Mouse (Mus musculus) neural tube, embryonic 12.5 days (tissue): ENCODE measurements around the gene Fubp3. TPM values are rescaled to one million over a fixed set of nuclear protein-coding genes. Genes with fewer than 3 reads are reported as not detected.

Experiments used
- ATAC-seq: fragments of 200-750 bp; cut with Nextera tagmentation; 2 replicates; pipeline ENCODE4 v1.8.0; 2017; ENCODE audit warnings: low read depth, mild to moderate bottlenecking, moderate TSS enrichment, moderate library complexity; ENCODE audit not compliant: low FRiP score
- H3K27ac ChIP-seq: fragments of 300-500 bp; sonication (generic); 2 replicates; pipeline ENCODE4 v1.5.1; 2016
- H3K27me3 ChIP-seq: fragments of 300-500 bp; sonication (generic); replicated peaks from 2 replicates; pipeline ENCODE4 v1.6.1; 2016; ENCODE audit warnings: mild to moderate bottlenecking
- H3K36me3 ChIP-seq: fragments of 300-500 bp; sonication (generic); 2 replicates; pipeline ENCODE4 v1.6.1; 2016; ENCODE audit warnings: mild to moderate bottlenecking
- H3K4me1 ChIP-seq: fragments of 300-500 bp; sonication (generic); 2 replicates; pipeline ENCODE4 v1.6.1; 2016
- H3K4me2 ChIP-seq: fragments of 300-500 bp; sonication (generic); replicated peaks from 2 replicates; pipeline ENCODE4 v1.6.1; 2016; ENCODE audit warnings: mild to moderate bottlenecking
- H3K4me3 ChIP-seq: fragments of 300-500 bp; sonication (generic); 2 replicates; pipeline ENCODE4 v1.5.1; 2016
- H3K9ac ChIP-seq: fragments of 300-500 bp; sonication (generic); 2 replicates; pipeline ENCODE4 v1.6.1; 2016; ENCODE audit warnings: mild to moderate bottlenecking
- H3K9me3 ChIP-seq: fragments of 300-500 bp; sonication (generic); 2 replicates; pipeline ENCODE4 v1.6.1; 2016; ENCODE audit warnings: mild to moderate bottlenecking
- WGBS: fragments of 180-500 bp; shearing (Covaris S2); methylation state at CpG from one replicate; pipeline ENCODE4 v1.1.7; 2016; 5-methylcytosine and 5-hydroxymethylcytosine counted together
- polyA plus RNA-seq: library from polyadenylated mRNA; unstranded; fragments of >200 nt; fragmentation: Nextera tagmentation; extraction: Ambion mirVana; gene quantifications from 2 replicates; pipeline ENCODE4 v1.2.1, GENCODE M21; 2016

Fubp3 gene
- polyA plus RNA-seq, 1 experiment from 2014 or later: 86.6 TPM

GRCm38 (mm10) chr2:31635281-31636137 is 63.1 kb downstream of the Fubp3 start:
- under 1% methylated on average over 52 of the region's 52 CpGs for WGBS
- ATAC-seq: no peak
- Histone ChIP-seq H3K4me1 (peaks cover 56% of the 10 kb centered on the region), H3K36me3 (no peaks in the 10 kb centered on the region), H3K27me3 (peaks cover 100% of the 10 kb centered on the region), H3K4me3 (peak overlapping the region; percentile 34), H3K9me3 (no peaks in the 10 kb centered on the region), H3K27ac (0 out of 2 replicates have a peak overlapping the region, but pooled peaks have one; percentile 3), H3K9ac (peak overlapping the region; percentile 39), H3K4me2 (peak overlapping the region; percentile 53)

GRCm38 (mm10) chr2:31636138-31636741 is 63.8 kb downstream of the Fubp3 start:
- H3K4me2 ChIP-seq: peak overlapping the region; percentile 53
- H3K27me3 ChIP-seq: peaks cover 96% of the 10 kb centered on the region
- no peaks in the 10 kb centered on the region for H3K9me3 ChIP-seq
- H3K36me3 ChIP-seq: no peaks in the 10 kb centered on the region
- ATAC-seq: peak; percentile 30
- WGBS: under 1% methylated on average over 48 of the region's 48 CpGs
- H3K9ac ChIP-seq: peak overlapping the region; percentile 39
- H3K4me3 ChIP-seq: peak overlapping the region; percentile 34
- H3K27ac ChIP-seq: peak overlapping the region; percentile 3
- peaks cover 60% of the 10 kb centered on the region for H3K4me1 ChIP-seq

GRCm38 (mm10) chr2:31636742-31637141 is 64.3 kb downstream of the Fubp3 start:
- H3K9me3 ChIP-seq: no peaks in the 10 kb centered on the region
- H3K4me2 ChIP-seq: peak overlapping the region; percentile 53
- 0 out of 2 replicates have a peak overlapping the region, but pooled peaks have one; percentile 3 for H3K27ac ChIP-seq
- 0 out of 2 replicates have a peak overlapping the region, but pooled peaks have one; percentile 42 for H3K9ac ChIP-seq
- H3K27me3 ChIP-seq: peaks cover 96% of the 10 kb centered on the region
- H3K4me1 ChIP-seq: peaks cover 64% of the 10 kb centered on the region
- ATAC-seq: peak; percentile 83
- under 1% methylated on average over 35 of the region's 35 CpGs for WGBS
- H3K36me3 ChIP-seq: no peaks in the 10 kb centered on the region
- H3K4me3 ChIP-seq: peak overlapping the region; percentile 34

DNA sequence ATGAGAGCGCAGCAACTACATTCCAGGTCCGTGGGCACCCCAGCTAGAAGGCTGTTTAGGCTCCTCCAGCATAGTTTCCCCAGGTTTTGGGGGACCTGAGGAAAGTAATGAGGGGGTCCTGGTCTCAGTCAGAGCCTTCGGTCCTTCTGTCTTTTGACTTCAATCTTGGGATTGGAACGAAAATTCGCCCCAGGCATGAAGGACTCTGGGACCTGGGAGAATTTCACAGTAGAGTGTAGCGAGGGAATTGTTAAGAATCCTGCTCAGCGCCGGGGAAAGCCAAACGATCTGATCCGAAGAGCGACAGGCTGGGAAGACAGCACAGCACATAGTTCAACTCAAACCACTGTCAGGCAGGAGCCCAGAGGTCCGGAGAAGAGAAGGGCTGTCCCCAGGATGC is 64.9 kb downstream of the Fubp3 start:
- Histone ChIP-seq H3K27ac (no peak overlapping the region), H3K4me3 (peak overlapping the region; percentile 34), H3K27me3 (peaks cover 96% of the 10 kb centered on the region), H3K4me2 (peak overlapping the region; percentile 53), H3K9ac (0 out of 2 replicates have a peak overlapping the region, but pooled peaks have one; percentile 42), H3K9me3 (no peaks in the 10 kb centered on the region), H3K4me1 (peaks cover 70% of the 10 kb centered on the region), H3K36me3 (no peaks in the 10 kb centered on the region)
- WGBS: under 1% methylated on average over 12 of the region's 12 CpGs
- ATAC-seq: no peak

- WGBS: 0% methylated on average over 22 of the region's 22 CpGs
- Histone ChIP-seq H3K27me3 (peaks cover 96% of the 10 kb centered on the region), H3K4me2 (peak overlapping the region; percentile 53), H3K9me3 (no peaks in the 10 kb centered on the region), H3K27ac (no peak overlapping the region), H3K9ac (peak overlapping the region; percentile 42; the same call in 1 of the 2 replicates), H3K4me3 (peak overlapping the region; percentile 34), H3K36me3 (no peaks in the 10 kb centered on the region), H3K4me1 (peaks cover 70% of the 10 kb centered on the region)
- no peak for ATAC-seq
These were observed 65.4 kb downstream of the Fubp3 start for GRCm38 (mm10) chr2:31637807-31638206.

DNA sequence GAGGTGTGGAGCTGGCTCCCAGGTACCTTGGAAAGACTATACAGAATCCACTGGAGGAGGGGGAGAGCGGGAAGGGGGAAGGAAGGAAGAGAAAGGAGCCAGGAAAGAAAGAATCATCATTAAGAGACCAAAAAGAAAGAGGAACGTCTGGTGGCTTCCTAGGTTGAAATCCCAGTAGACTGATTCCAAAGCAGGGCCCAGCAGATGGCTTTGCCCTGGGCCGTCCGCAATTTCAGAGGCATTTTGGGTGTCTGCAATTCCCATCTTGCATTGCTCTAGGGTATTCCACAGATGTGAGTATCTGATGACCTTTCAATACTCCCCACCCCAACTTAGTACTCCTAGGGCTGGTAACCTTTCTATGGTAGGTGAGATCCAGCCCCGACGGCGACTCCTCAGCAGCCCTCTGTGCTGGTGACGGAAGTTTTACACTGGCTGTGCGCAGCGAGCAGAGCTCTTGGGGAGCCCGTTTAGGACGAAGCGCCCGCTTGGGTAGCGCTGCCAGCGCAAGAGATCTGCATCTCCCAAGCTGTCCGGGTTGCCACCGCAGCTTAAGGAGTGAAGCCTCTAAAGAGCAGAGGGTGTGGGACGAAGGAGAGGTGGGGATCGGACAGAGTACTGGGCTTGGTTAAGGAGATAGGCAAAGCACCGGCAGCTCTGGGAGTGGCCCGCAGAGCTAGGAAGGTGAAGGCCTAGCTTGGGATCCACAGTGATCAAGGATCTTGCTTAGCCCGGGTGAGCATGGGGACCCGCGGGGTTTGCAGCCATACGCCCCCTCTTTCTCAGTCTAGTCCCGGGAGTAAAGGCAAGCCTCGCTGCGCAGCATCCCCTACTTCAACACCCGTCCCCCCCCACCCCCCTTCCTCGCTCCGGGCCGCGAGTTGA is 66.4 kb downstream of the Fubp3 start:
- Histone ChIP-seq H3K4me1 (peaks cover 70% of the 10 kb centered on the region), H3K9ac (0 out of 2 replicates have a peak overlapping the region, but pooled peaks have one; percentile 42), H3K4me3 (peak overlapping the region; percentile 34), H3K9me3 (no peaks in the 10 kb centered on the region), H3K27ac (no peak overlapping the region), H3K36me3 (no peaks in the 10 kb centered on the region), H3K27me3 (peaks cover 96% of the 10 kb centered on the region), H3K4me2 (peak overlapping the region; percentile 53)
- ATAC-seq: no peak
- 2% methylated on average over 30 of the region's 34 CpGs for WGBS

DNA sequence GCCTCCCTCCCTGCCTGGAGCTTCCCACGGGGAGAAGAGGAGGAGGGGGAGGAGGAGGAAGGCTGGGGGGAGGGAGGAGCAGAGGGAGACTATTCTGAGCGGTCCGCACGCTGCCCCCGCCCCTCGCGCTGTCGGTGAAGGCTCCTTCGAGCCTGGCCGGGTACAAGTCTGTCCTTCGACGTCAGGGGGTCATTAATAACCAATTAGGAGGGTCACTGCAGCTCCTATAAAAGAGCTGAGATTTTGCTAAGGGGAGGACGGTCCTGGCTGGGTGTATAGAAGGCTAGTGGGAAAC is 67.0 kb downstream of the Fubp3 start:
- H3K9me3 ChIP-seq: no peaks in the 10 kb centered on the region
- H3K9ac ChIP-seq: 0 out of 2 replicates have a peak overlapping the region, but pooled peaks have one; percentile 21
- peaks cover 70% of the 10 kb centered on the region for H3K4me1 ChIP-seq
- no peaks in the 10 kb centered on the region for H3K36me3 ChIP-seq
- peaks cover 96% of the 10 kb centered on the region for H3K27me3 ChIP-seq
- peak overlapping the region; percentile 53 for H3K4me2 ChIP-seq
- 2% methylated on average over 13 of the region's 13 CpGs for WGBS
- no peak for ATAC-seq
- peak overlapping the region; percentile 31 for H3K4me3 ChIP-seq
- H3K27ac ChIP-seq: no peak overlapping the region

DNA sequence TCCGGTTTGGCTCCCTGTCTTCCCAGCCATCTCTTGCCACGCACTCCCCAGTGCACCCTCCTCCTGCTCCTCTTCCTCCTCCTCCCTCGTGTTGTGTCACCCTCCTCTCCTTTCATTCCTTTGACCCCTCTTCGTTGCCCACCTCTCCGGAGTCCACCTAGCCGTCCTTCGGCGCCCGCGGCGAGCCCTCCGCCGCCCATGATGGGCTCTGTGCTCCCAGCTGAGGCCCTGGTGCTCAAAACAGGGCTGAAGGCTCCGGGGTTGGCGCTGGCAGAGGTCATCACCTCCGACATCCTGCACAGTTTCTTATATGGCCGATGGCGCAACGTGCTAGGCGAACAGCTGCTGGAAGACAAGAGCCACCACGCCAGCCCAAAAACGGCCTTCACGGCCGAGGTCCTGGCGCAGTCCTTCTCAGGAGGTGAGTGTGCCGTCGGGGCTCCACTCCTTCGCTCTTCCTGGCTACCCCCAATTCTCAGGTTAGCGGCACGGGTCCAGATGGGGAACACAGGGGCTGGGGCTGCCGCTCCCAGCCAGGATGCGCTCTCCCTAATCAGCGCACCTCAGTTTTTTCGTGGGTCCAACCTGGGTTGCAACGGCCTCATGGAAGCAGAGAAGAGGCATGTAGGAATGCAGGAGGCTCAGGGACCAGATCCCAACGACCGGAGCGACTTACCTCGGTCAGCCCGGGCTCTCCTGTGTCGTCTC is 67.6 kb downstream of the Fubp3 start, which contains the start of gene Prdm12:
Prdm12 (plus strand) TSS at position 137 of the 708 bp plus-strand sequence.
- ATAC-seq: no peak
- H3K27ac ChIP-seq: no peak within 1 kb of the TSS; the same call in 1 of the 2 replicates

GRCm38 (mm10) chr2:31640609-31641507 is 68.4 kb downstream of the Fubp3 start:
- H3K36me3 ChIP-seq: no peaks in the 10 kb centered on the region
- WGBS: under 1% methylated on average over 48 of the region's 48 CpGs
- H3K27me3 ChIP-seq: peaks cover 96% of the 10 kb centered on the region
- H3K4me3 ChIP-seq: peak overlapping the region; percentile 31
- H3K4me1 ChIP-seq: peaks cover 59% of the 10 kb centered on the region
- H3K27ac ChIP-seq: no peak overlapping the region; the same call in none of the 2 replicates
- H3K9me3 ChIP-seq: no peaks in the 10 kb centered on the region
- peak overlapping the region; percentile 53 for H3K4me2 ChIP-seq
- peak overlapping the region; percentile 54 for H3K9ac ChIP-seq
- ATAC-seq: peak; percentile 39; the same call in 1 of the 2 replicates

More for the DNA sequence above, 67.6 kb downstream of the Fubp3 start, which contains the start of gene Prdm12:
- no peaks in the 10 kb centered on the region for H3K9me3 ChIP-seq
- under 1% methylated on average over 41 of the region's 41 CpGs for WGBS
- no peaks in the 10 kb centered on the region for H3K36me3 ChIP-seq
- H3K27me3 ChIP-seq: peaks cover 96% of the 10 kb centered on the region
- peak within 1 kb of the TSS; percentile 54 for H3K9ac ChIP-seq
- H3K4me1 ChIP-seq: peaks cover 66% of the 10 kb centered on the region
- peak within 1 kb of the TSS; percentile 31 for H3K4me3 ChIP-seq
- peak within 1 kb of the TSS; percentile 53 for H3K4me2 ChIP-seq

GRCm38 (mm10) chr2:31641508-31641830 is 69.0 kb downstream of the Fubp3 start:
- Histone ChIP-seq H3K27me3 (peaks cover 96% of the 10 kb centered on the region), H3K9ac (peak overlapping the region; percentile 51), H3K9me3 (no peaks in the 10 kb centered on the region), H3K4me1 (peaks cover 53% of the 10 kb centered on the region), H3K36me3 (no peaks in the 10 kb centered on the region), H3K27ac (no peak overlapping the region), H3K4me3 (peak overlapping the region; percentile 31), H3K4me2 (peak overlapping the region; percentile 47)
- 1% methylated on average over 11 of the region's 11 CpGs for WGBS
- ATAC-seq: no peak
